Mouse (Mus musculus): ENCODE measurements around the gene Zfp651.

- no peak for TF ChIP-seq POLR2A (IDR thresholded peaks at IDR 0.05; ENCODE audit: borderline replicate concordance, low read depth, low read length)
- TF ChIP-seq CTCF (IDR thresholded peaks at IDR 0.05; ENCODE audit: low read depth, low read length): no peak
Measured at GRCm38 (mm10) chr9:121744051-121744450, 15.1 kb upstream of the Zfp651 start.

All from bone marrow macrophage, adult 2 months (primary cell).